Mouse (Mus musculus): Measurements from ENCODE around the gene Llgl1.

GRCm38 (mm10) chr11:60700320-60701185 is 1.0 kb downstream of the Llgl1 start:
- TF ChIP-seq CTCF (IDR thresholded peaks at IDR 0.05; ENCODE audit: low read depth, low read length) (no peak), POLR2A (IDR thresholded peaks at IDR 0.05; ENCODE audit: borderline replicate concordance, low read depth, low read length) (no peak)
